Mouse (Mus musculus) adrenal gland, postnatal 14 days (tissue): Measurements from ENCODE around the gene Olfr64. TPM values are rescaled to one million over a fixed set of nuclear protein-coding genes. Genes with fewer than 3 reads are reported as not detected.

Experiments
- DNase-seq: peaks from one replicate; pipeline ENCODE4 v3.0.0; 2021; ENCODE audit warnings: mixed read lengths
- long read RNA-seq, 2 experiments: library from polyadenylated mRNA; stranded (forward); transcript quantifications; one replicate each; pipeline ENCODE4 v2.0.0; 2021
- total RNA-seq: library from RNA; stranded (reverse); gene quantifications from 2 replicates; pipeline ENCODE4 v1.2.3, GENCODE M21; 2021

Gene Olfr64
- total RNA-seq: not detected in 2 replicates
- long read RNA-seq, experiment 1: 0 reads
- long read RNA-seq, experiment 2: 0 reads

GRCm38 (mm10) chr7:103894385-103894784 is at the start of gene Olfr64:
TSS of gene Olfr64 (minus strand) at chr7:103894485.
- no peak for DNase-seq

GRCm38 (mm10) chr7:103942730-103943129 is 48.4 kb upstream of the Olfr64 start:
- DNase-seq: peak; percentile 49

GRCm38 (mm10) chr7:103934264-103934663 is 40.0 kb upstream of the Olfr64 start, which contains the start of gene Olfr632:
TSS of gene Olfr632 (plus strand) at chr7:103934347.
- DNase-seq: no peak

GRCm38 (mm10) chr7:103928525-103928924 is 34.2 kb upstream of the Olfr64 start, which contains the start of gene Olfr631:
TSS of gene Olfr631 (plus strand) at chr7:103928825.
- DNase-seq: no peak

- DNase-seq: no peak
Measured at GRCm38 (mm10) chr7:103915338-103915737, 21.1 kb upstream of the Olfr64 start.

DNA sequence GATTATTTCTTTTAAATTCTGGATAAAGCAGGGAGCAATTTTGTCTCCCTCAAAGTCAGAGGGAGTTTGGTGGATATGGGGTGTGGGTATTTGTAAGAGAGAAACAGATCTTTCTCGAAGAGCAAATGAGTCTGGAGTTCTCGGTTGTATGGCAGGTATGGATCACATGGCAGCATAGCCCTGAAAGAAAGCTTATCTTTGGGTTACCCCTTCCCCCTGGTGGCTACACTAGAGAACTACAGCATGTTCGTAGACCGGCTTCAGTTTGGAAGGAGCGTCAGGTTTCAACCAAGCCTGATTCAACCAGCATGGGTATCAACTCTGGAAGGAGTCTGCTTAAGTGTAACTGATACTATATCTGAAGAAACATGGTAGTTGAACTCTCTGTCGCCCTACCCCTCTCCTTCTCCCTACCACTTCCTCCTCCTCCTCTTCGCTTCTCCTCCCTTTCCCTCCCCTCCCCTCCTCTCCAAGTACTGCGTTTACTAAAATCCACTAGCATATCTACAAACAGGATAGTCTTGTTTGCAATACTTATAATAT is 18.8 kb upstream of the Olfr64 start:
- no peak for DNase-seq

DNA sequence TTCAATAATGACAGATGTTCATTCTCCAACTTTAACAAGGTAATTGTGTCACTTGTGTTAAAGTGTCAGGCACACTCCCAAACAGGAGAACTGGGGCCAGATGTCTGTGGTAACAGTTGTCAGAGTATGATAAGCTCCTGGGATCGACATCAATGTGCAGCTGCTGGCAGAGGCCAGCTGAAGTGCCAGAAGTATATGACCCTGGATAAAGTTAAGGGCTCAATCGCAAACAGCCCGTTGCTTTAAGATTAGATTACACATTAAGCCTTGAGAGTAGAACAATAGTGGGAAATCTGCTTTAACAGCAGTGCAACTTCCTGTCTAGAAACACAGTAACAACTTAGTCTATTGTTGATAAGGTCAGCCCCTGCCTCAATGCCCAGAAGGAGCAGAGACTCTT is 15.8 kb upstream of the Olfr64 start:
- DNase-seq: no peak

DNA sequence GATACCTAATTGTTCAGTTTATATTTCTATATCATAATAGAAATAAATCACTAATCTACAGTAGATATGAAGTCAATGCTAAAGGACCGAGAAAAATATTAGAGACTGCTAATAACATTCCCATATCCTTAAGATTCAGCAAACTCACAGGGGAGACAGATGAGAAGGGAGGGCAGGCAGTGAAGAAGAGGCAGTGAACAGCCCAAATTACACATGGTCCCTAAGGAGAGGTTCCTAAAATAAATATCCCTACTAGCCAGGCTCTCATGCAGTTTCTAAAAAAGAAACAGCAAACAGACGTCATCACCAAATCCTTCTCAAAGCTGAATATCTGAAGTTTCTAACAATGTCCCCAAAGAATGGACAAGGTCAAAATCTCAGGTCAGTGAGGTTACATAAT is 8.9 kb upstream of the Olfr64 start, which contains the start of gene Olfr65:
Gene Olfr65 (plus strand): TSS at position 301 of the 400 bp plus-strand sequence.
- no peak for DNase-seq

DNA sequence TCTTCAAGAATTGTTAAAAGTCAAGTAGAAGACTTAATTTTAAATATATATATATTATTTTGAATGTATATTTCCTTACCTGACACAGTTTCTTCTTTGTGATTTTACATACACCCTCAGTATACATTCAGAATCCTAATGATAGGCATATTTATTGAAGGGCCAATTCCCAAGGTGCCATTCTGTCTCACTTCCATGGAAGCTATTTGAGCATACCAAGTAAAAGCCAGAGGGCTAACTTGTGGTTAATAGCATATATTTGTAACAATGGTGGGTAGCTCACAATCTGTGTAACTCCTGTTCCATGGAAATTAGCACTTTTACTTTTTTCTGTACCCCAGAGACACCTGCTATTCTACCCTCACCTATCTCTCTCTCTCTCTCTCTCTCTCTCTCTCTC is 8.1 kb downstream of the Olfr64 start, which contains the start of gene Olfr66:
Gene Olfr66 (minus strand): TSS at position 101 of the 400 bp plus-strand sequence.
- DNase-seq: no peak

DNA sequence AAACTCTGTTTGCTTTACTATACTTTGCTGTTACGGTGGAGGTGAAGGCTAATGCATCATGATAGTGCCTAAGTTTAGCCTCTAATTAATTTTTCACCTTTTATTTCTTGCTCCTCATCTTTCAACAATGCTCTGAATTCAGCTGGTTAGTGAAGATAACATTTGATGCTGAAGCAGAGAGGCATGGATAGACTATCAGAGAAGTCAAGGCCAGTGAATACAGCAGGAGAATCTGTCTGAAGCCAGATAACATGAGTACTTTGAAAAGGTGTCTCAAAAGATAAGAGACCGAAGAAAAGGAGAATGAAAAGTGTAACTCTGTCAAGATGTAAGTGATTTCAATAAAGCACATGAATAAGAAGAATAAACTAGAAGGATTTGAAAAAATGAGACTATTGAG is 17.2 kb downstream of the Olfr64 start:
- DNase-seq: no peak

GRCm38 (mm10) chr7:103874451-103874850 is 19.8 kb downstream of the Olfr64 start:
- DNase-seq: no peak

DNA sequence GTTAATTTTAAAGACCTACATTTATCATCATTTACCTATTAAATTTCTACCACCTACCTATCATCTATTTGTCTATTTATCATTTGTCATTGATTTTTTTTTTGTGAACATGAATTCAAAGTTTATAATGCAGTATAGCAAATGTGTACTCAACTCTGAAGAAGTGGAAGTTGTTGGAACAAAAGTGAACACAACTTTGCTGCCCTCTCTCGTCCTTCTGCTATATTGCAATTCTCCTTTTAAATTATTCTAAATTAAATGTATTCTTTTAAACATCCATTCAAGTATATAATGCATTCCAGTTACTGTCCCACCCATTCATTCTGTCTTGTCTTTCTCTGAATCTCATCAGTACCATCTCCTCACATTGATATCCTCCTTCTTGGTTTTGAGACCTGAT is 21.2 kb downstream of the Olfr64 start:
- no peak for DNase-seq

- no peak for DNase-seq
Measured at GRCm38 (mm10) chr7:103870667-103871066, 23.6 kb downstream of the Olfr64 start.

DNA sequence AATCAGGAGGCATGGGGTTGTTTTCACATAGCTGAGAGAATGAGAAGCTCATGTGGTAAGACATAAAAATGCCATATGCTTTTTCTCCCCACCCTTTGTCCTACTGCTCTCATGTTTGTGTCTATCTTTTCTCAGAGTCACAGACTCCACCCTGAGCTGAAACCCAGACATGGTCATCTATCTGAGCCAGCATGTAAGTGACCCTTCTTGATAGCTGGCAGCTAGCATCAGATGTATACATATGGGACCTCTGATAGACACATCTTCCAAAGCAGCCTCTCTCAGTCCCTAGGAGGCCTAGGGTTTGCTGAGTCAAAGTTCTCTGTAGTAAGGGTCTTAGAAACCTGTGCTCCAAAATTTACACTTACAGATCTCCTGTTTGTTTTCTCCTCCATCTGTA is 28.6 kb downstream of the Olfr64 start:
- no peak for DNase-seq

DNA sequence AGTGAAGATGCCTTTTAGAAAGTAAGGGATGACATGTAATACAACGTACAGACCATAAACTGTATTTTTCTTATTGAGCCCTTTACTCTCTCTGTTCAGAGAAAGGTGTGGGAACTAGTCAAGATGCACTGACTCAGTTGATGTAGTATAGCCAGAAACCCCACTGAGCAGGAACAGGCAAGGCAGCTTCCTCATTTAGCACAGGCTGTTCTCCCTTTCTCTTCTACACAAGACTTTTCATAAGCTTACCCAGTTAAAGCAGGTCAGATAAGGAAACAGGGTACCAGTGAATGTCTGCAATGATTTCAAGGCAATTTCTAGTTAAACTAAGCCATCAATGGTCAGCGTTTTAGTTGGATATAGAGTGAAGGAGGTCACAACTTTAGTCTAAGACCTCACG is 32.8 kb downstream of the Olfr64 start:
- no peak for DNase-seq

GRCm38 (mm10) chr7:103860855-103861254 is 33.4 kb downstream of the Olfr64 start:
- DNase-seq: peak; percentile 75

DNA sequence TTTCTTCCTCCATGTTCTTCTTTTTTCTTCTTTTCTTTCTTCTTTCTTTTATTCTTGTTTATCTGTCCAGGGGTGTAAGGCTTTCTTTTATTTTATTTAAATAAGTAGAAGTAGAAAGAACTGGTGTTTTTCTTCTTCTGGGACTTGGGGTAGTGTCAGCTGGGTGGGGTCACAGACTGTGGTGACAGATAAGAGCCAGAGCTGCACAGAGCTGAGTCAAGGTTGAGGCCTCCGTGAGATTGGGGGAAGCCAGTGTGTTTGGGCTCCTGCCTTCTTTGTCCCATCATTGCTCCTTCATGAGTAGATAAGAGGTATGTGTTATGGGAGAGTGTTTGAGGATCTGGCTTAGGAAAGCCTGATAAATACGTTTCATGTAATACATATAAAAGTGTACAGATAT is 35.2 kb downstream of the Olfr64 start:
- DNase-seq: no peak

DNA sequence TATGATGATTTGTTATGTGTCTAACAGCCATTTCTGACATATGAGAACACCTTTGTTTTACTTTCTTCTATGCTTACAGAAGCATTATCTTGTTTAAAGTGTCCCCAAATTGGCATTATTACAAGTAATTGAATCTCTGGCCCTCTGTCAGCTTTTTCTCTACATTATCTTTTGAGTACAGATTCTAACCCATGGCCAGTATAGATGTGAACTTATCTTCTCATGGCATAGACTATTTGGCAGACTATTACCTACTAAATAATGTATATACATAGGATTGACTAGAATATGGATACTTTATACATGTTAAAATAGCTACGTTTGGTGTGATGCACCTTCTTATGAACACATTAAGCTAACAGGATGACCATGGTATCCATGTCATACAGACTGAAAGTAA is 39.6 kb downstream of the Olfr64 start:
- no peak for DNase-seq

DNA sequence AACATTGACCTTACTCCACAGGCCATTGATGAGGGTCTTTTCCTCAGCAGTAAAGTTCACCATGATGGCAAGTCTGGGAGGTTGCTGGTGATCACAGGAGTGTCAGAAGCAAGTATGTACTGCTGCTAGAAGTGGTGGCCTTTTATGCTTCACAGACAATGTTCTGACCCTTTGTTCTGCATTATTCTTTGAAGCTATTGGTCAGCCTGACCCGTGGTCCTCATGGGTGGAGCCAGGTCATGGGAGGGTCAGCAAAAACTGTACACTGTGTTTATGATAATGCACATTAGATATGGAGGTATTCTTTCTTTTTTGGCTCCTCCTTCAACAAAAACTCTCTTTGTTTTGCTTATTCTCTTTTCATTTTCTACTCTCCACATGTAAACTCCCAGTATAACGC is 41.2 kb downstream of the Olfr64 start, which contains the start of gene Hbb-y:
Gene Hbb-y (minus strand): TSS at position 127 of the 400 bp plus-strand sequence.
- DNase-seq: no peak

DNA sequence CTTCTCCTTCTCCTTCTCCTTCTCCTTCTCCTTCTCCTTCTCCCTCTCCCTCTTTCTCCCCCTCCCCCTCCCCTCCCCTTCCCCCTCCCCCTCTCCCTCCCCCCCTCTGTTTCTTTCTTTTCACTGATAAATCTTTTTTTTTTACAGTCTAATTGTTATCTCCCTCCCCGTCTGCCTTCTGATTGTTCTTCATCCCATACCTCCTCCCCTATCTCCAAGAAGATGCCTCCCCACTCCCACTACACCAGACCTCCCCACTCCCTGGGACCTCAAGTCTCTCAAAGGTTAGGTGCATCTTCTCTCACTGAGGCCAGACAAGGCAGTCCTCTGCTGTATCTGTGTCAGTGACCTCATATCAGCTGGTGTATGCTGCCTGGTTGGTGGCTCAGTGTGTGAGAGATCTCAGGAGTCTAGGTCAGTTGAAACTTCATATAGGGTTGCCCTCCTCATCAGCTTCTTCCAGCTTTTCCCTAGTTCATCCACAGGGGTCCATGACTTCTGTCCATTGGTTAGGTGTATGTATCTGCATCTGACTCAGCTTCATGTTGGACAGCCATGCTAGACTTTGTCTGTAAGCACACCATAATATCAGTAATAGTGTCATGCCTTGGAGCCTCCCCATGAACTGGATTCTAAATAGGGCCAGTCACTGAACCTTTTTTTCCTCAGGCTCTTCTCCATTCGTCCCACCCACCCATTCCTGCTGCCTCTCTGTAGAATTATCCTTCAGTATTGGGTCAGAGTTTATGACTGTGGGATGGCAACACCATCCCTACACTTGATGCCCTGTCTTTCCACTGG is 49.6 kb downstream of the Olfr64 start:
- no peak for DNase-seq

GRCm38 (mm10) chr7:103843034-103843433 is 51.3 kb downstream of the Olfr64 start, which contains the start of gene Hbb-bh1:
TSS of gene Hbb-bh1 (minus strand) at chr7:103843164.
- DNase-seq: no peak

- DNase-seq: no peak
Measured at GRCm38 (mm10) chr7:103840268-103840667, 54.0 kb downstream of the Olfr64 start, which contains the start of gene Hbb-bh2. TSS of gene Hbb-bh2 (minus strand) at chr7:103840520.
